Mouse (Mus musculus): ENCODE measurements around the gene Olfr691. TPM values are rescaled to one million over a fixed set of nuclear protein-coding genes. Genes with fewer than 3 reads are reported as not detected.
"Not testable (repeated sequence)": the region's sequence is repeated elsewhere in the genome, so short reads cannot be mapped to it uniquely, and the experiment has no call there.

Gene Olfr691
- total RNA-seq (2021), result not detected
- long read RNA-seq, experiment 1, result 0 reads
- long read RNA-seq, experiment 2, result 0 reads

GRCm38 (mm10) chr7:105342170-105342569, at the start of gene Olfr691:
Olfr691 (minus strand) TSS chr7:105342270.
- no peak for DNase-seq (ENCODE audit: low spot score)

DNA sequence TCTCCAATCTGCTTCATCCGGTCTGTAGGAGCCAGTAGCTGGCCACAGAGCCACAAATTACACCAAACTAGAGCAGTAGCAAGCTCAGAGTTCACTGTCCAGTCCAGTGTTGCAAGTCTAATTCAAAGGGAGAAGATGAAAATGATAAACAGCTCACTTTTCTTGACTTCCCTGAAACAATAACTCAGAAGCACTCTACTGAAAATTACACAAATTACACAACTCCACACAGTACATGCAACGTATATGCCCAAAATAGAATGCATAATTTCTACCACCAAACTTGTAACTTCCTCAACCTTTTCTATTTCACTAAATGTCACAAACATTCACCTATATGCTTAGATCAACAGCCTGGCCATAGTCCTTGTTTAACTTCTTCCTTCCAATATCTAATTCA, 48.2 kb upstream of the Olfr691 start:
- DNase-seq (ENCODE audit: low spot score), result no peak

DNA sequence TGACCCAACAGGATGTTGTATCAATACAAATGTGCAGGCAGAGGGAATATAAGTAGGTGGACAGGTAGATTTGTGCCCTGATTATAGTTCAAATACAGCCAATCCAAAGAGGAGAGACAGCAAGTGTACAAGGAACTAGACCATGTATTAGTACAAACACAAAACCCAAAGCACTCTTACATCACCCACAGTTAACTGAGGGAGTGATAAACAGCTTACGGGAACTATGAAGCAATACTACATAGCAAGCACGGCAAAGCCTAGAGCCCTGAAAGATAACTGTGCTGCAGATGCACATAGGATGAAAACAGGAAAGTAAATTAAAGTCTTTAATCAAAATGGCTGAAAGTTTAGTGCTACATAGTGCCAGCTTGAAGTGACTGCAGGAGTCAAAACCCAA, 45.6 kb upstream of the Olfr691 start:
- DNase-seq (ENCODE audit: low spot score), result no peak

DNA sequence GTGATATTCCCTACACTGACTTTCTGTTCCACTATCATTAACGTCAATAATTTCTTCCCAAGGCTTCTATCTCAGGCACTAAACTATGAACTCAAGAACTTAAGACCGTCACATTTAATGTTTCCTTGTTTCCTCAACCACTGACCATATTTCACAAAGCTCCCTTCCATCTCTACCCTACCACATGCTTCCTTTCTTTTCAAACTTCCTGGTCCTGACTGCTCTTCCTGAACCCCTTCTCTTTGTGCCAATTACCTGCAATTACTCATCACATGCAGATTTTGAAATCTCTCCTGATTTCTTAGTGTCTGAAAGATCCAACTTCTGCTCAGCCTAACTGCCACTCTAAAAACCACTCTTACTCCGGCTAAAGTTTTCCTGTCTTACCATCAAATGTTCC, 38.3 kb upstream of the Olfr691 start:
- no peak for DNase-seq (ENCODE audit: low spot score)

- DNase-seq (ENCODE audit: low spot score), result no peak
Observed at GRCm38 (mm10) chr7:105374866-105375265, 32.8 kb upstream of the Olfr691 start, which contains the start of gene Gm5901. Gm5901 (plus strand) TSS chr7:105375038.

GRCm38 (mm10) chr7:105373976-105374375, 31.9 kb upstream of the Olfr691 start:
- no peak for DNase-seq (ENCODE audit: low spot score)

DNA sequence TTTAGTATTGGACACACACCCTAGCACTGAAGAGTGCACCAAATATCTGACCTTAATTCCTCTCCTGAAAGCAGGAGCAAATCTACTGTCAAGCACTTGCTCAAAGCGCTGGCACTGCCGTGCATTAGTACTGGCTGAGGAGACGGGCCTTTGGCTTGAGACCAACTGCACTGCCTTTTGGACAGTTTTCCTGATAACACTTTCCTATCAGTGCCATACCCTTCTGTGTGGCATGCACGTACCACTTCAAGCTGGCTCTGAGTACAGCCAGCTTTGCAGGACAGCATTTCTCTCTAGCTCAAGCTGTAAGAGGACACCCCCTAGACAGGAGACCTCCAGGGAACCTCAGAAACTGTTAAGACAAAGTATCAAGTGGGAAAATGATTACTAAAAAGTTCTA, 31.4 kb upstream of the Olfr691 start:
- DNase-seq (ENCODE audit: low spot score), result no peak

DNA sequence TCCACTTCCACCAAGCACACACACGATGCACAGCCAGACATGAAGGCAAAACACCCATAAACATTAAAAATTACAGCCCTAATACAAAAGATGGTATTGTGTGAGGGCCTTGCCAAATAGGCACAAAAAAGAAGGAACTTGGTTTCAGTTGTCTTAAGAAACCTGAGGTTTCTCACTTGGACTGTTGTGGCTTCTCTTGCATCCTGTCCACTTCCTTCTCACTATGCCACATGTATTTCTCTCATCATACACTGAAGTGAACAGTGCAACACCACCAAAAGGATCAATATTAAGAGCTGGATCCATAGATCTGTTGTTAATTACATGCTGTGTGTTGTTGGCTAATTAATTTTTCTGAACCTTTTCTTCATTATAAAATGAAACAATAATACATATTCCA, 30.8 kb upstream of the Olfr691 start:
- no peak for DNase-seq (ENCODE audit: low spot score)

DNA sequence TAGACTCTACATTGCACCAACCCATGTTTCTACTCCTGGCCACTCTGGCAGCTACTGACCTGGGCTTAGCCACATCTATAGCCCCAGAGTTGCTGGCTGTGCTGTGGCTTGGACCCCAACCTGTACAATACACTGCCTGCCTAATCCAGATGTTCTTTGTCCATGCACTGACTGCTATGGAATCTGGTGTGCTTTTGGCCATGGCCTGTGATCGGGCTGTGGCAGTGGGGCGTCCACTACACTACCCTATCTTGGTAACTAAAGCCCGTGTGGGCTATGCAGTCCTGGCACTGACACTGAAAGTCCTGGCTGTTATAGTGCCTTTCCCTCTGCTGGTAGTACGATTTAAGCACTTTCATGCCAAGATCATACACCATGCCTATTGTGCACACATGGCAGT, 26.5 kb upstream of the Olfr691 start:
- DNase-seq (ENCODE audit: low spot score), result no peak

DNA sequence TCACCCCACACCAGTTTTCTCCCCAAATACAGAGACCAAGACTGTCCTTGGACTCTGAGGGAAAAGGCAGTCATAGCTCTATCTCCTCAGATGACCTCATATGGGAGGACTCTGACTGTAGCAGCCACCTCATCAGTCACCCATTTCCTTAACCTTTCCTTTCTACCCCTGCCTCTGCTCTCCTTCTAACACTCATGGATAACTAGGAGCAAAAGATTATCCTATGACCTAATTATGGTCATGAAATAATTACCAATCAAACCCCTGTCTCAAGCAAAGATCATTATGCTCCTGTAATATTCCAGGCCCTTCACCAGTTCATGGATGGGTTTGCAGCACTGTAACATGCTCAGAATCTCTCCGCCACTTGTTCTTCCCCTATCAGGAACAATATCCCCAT, 25.9 kb upstream of the Olfr691 start, which contains the start of gene Olfr692:
TSS of gene Olfr692 (plus strand) at position 301 of the 400 bp plus-strand sequence.
- no peak for DNase-seq (ENCODE audit: low spot score)

DNA sequence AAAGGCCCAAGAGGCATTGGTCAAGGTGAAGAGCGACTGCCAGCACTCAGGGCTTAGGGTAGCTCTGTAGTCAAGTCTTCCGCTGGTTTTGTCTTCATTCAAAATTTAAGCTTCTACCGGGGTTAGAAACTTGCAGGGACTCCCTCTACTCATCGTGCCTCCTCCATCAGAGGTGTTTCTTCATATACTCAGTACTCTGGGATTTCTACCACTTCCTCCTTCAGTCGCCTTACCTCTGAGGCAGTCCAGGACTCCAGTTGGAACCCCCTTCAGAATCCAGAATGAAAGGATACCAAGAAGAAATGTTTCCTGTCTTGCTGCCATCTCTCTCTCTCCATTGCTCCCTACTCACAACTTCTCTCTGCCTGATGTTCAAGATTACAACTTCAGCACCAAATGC, 25.2 kb upstream of the Olfr691 start:
- DNase-seq (ENCODE audit: low spot score), result no peak

DNA sequence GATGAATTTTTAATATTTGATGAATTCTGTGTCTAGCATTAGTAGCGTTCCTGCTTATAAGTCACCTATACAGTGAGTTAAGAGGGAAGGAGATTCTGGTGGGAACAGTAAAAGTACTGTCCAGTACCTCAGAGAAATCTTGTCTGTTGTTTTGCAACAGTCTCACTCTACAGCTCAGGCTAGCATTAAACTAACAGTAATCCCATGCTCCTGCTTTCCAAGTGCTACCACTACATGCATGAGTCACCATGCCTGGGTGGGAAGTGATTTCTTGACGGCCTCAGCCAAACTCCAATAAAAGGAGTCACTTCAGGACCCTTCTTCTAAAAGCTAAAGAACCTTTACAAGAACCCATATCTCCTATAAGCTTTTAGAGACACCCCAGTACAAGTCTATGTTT, 19.6 kb upstream of the Olfr691 start:
- DNase-seq (ENCODE audit: low spot score), result no peak

DNA sequence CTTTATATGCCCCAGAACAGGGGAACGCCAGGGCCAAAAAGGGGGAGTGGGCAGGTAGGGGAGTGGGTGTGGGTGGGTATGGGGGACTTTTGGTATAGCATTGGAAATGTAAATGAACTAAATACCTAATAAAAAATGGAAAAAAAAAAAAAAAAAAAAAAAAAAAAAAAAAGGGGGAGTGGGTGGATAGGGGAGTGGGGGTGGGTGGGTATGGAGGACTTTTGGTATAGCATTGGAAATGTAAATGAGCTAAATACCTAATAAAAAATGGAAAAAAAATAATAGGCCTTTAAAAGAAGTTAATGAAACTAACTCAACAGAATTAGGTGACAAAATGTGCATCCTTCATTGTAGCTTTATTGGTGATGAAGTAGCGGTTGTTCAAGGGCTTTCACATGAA, 14.4 kb upstream of the Olfr691 start:
- DNase-seq (ENCODE audit: low spot score), result not testable (repeated sequence)

DNA sequence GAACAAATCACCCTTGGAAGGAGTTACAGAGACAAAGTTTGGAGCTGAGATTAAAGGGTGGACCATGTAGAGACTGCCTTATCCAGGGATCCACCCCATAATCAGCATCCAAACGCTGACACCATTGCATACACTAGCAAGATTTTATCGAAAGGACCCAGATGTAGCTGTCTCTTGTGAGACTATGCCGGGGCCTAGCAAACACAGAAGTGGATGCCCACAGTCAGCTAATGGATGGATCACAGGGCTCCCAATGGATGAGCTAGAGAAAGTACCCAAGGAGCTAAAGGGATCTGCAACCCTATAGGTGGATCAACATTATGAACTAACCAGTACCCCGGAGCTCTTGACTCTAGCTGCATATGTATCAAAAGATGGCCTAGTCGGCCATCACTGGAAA, 14.0 kb upstream of the Olfr691 start:
- not testable (repeated sequence) for DNase-seq (ENCODE audit: low spot score)

DNA sequence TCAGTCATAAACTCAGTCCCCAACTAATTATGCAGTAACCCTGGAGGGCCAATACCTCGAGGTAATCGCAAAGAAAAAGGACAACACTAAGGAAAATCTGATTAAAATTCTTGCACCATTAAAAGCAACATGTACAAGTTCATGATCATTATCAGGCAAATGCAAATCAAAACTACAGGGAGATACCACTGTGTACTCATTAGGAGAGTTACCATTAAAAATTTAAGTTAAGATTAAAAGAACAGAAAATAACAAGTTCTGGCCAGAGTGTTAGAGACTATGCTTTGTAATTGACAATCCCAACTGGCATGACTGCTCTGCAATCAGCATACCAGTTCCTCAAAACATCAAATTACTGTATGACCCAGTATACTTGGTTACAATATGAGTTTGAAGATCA, 682 bp upstream of the Olfr691 start:
- DNase-seq (ENCODE audit: low spot score), result no peak

GRCm38 (mm10) chr7:105334004-105334403, 8.1 kb downstream of the Olfr691 start, which contains the start of gene Olfr690:
Olfr690 (minus strand) TSS chr7:105334104.
- no peak for DNase-seq (ENCODE audit: low spot score)

DNA sequence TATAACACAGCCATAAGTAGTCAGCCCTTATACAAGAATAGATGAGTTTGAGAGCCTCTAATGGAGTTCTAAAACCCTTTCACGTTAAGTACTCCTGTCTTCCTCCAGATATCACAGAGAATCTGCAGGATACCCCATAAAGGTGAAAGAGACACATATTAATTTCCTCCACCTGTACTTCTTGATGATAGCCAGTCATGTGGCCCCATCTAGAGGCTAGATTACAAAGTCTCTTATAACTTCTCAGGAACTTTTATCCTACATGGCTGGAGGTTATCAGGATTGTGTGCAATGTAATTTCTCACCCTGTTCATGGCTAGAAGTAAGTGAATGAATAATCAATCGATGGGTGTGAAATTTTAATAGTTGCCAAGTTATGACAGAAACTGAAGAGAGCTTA, 16.8 kb downstream of the Olfr691 start:
- no peak for DNase-seq (ENCODE audit: low spot score)

- DNase-seq (ENCODE audit: low spot score), result no peak
Observed at GRCm38 (mm10) chr7:105310865-105311264, 31.2 kb downstream of the Olfr691 start, which contains the start of gene Olfr689. Olfr689 (plus strand) TSS chr7:105311165.

- DNase-seq (ENCODE audit: low spot score), result no peak
Observed at GRCm38 (mm10) chr7:105290051-105290450, 52.0 kb downstream of the Olfr691 start.

DNA sequence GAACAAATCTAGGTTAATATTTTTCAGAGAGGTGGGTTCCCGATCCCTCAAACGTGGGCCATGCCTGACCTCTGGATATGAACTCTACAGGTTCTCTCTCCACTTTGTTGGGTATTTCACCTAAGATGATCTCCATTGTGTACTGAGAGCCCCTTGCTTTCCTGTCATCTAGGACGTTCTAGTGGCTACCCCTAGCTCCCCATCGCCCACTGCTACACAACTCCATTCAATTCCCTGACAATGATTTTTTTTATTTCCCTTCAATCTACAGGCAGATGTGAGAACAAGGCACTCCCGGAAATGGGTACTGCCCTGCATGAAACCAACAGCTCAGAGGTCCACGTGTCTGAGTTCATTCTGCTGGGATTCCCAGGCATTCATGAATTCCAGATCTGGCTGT, 54.3 kb downstream of the Olfr691 start, which contains the start of gene Olfr688:
TSS of gene Olfr688 (plus strand) at position 301 of the 400 bp plus-strand sequence.
- DNase-seq (ENCODE audit: low spot score), result no peak
